Mouse (Mus musculus): ENCODE results near the gene Scap.
"Not testable (repeated sequence)": the region's sequence is repeated elsewhere in the genome, so short reads cannot be mapped to it uniquely, and the experiment has no call there.

Gene Scap

DNA sequence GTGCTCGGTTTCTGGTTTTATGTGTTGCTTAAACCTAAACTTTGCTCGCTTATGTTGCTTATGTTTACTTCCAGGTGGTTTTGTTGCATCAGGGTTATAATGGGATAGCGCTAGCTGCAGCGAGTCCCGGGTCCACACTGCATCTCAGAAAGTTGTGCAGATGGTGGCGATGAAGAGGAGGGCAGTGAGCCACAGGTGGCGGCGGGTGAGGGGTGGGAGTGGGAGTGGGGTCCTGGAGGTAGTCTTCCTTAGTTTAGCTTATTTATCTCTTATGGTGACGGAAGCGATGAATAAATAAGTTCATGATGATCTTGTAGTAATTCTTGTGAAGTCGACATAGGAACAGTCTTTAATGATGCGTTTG lies 790 bp downstream of the Scap start:
- DNase-seq, result no peak

DNA sequence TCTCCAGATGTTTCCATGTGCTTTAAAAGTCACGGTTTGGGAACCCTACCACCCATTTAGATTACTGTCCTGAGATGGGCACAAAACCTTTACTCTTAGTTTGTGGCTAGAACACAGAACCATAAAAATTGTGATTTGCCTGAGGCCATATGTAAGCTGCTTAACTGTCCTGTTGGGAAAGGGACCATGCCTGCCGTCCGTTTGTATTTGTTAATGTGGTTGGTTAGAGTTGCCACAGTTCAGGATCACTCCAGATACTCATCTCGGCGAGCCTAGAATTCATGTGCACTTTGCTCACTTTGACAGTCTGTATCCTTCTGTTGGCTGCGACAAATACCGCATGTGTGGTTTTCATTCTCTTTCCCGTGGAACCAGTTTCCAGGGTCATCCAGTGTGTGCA lies 1.8 kb downstream of the Scap start:
- no peak for DNase-seq

DNA sequence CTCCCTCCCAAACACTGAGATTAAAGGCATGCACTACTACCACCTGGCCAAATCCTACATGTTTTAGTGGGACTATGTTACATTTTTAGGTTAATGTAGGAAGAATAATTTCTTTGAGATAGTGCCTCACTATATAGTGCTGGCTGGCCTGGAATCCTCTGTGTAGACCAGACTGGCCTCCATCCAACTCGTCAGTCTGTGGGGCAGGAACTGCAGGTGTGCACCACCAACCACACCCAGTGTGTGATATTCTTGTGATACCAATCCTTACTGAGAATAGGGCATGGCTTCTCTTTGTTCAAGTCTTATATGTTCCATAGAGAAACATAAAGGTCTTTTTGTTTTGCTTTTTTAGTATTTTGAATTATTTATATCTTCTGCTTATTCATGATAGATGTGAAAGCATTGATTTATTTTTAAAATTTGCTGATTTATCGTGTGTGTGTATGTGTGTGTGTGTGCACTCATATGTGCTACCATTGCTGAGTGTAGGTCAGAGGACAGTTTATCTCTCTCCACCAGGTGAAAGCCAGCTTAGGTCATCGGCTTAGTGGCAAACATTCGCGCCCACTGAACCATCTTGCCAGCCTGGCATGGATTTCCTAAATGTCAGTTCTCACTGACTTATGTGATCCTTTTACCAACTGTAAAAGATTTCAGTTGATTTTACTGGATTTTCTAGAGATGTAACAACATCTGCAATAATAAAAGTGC lies 7.1 kb downstream of the Scap start:
- no peak for DNase-seq

DNA sequence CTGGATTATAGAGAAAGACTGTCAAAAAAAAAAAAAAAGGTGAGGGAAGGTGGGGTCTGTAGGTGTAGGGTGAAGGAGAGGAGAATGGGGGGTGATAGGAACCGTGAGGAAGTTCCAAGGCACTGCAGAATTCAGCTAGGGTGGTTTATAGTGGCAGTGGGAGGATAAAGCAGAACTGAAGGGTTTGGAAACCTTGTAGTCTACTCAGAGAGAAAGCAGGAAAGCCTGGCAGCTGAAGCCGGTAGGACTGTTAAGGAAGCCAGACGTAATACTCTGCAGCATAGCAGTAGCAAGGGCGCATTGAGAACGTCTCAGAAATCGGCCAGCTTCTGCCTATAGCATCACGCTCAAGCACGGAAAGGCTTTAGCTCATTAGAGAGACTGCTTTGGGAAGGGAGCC lies 8.9 kb downstream of the Scap start:
- DNase-seq, result no peak

DNA sequence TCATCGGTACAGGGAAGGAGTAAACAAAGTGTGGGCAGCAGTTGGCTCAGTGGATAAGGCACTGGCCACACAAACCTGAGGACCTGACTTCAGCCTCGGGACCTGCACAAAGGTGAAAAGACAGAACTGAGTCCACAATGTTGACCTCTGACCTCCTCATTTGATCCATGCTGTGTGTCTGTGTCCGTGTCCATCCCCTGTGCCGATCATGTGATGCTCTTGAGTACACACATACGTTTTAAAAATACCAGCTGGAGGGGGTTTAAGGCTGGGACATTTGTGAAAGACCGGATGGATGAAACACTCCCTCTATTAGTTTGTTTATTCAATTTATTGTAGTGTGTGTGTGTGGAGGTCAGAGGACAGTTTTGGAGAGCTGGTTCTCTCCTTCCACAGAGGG lies 10.7 kb downstream of the Scap start:
- DNase-seq, result no peak

DNA sequence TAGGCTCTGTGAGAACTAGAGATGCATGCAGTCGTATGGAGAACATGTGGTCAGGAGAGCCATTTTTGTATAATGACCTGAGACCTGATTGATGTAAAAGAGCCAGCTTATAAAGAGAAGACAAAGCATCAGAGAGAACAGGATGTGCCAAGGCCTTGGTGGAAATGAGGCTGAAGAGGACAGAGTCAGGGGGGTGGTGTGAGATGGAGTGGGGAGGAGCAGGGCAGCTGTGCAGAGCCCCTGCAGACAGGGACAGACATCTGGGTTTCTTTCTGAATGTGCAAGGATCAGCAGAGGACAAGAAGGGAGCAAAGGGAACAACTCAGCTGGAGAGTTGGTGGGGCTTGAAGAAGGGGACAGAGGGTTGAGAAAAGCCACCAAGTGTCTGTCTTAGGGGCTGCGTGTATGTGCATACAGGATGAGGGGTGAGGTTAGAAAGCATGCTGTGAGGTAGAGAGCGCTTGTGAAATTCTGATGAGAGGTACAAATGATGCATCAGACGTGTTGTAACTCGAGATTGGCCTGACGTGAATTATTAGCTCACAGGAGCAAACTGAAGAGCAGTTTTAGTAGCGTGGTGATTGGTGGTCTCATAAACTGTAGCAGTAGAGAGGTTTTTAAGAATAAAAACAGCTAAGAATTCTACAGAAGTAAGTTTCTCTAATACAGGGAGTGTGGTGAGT lies 12.1 kb downstream of the Scap start:
- DNase-seq, result peak; percentile 23 to 51

DNA sequence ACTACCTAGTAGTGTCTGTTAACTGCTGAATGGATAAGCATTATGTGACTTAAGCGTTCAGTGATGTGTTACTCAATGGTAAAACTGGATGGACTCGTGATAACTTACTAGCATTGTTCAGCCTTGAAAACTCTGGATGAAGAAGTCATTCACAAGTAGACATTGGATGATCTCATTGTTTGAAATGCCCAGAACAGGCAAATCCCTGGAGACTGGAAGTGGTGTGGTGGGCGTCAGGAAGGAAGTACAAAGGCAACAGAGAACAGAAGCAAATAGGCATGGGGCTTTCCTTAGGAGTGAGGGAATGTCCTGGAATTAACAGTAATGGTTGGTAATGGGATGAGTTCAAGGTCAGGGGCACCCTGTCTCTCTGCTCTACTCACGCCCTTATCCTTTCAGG lies 15.8 kb downstream of the Scap start:
- no peak for DNase-seq

DNA sequence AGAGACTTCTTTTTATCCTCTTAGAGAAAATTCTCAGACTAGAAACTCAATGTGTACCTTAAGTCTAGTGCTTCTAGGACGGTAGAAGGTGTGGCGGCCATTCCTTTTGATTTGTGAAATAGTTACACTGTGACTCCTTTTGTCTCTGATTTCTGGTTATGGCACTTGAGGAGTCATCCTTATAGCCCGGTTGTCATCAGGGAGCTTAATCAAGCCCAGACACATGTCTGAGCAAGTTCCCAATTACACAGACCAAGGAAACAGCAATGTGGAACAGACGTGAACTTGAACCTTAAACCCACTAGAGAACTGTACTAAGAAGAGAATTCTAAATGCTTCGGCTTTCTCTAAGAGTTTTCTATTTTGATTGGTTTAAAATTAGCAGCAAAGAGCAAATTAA lies 17.1 kb downstream of the Scap start:
- no peak for DNase-seq

DNA sequence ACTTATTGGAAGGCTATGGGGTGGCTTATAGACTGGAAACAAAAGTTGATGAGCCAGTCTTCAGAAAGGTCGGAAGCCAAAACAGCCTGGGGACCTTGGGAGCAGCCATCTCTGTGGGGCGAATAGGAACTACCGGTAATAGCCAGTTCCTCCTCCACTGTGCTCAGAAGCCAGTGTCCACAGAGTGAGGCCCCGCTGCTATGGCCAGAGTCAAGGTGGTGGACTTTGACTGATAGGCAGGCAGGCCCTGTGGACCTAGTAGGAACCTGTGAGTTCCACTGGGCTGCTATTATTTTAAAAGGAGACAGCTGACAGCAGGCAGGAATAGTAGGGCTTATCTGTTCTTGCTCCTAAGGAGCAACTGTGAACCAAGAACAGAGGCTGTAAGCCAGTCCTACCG lies 17.5 kb downstream of the Scap start:
- no peak for DNase-seq

DNA sequence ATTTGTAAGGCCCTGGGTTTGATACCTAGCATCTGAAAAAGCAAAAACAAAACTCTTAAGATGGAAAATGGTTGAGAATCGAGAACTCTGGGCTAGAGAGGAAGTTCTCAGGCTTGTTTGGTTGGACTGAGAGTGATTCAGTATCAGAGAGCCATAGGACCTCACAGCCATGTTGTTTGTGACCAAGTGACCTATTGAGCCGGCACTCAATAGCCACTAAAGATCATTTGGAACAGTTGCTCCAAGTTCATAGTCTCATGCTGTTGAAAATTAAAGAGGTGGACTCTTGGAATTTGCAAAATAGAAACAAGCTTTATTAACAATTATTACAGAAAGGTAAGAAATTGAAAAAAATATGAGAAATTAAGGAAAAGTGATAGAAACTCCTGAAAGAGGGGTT lies 18.3 kb downstream of the Scap start:
- DNase-seq, result no peak

DNA sequence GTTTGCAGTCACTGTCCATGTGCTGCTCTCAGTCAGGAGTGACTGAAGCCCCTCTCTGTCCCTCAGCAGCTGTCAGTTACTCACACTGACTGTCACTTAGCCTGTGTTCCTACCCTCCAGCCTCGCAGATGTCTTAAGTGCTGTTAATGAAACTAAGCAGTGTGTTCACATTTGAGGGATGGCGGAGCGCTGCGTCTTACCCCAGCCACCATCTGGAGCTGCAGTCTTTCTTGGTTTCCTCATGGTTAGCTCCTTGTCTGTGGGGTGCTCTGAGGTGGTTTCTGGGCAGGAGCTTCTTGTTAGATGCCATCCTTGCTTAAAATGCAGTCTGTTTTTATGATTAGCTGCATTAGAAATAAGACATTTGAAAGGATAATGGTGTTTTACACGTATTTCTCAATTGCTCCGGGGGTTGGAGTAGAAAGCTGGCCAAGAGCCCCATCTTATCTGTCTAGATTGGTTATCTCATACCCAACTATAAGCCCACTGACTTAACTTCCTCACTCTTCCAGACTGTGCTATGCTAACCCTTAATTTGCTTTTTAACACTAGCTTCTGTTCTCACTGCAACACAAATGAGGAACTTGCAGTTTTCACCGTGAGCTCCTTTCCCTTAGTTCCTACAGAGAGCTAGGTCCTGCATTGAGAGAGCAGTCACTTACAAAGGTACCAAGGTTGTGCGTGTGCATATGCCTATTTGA lies 19.0 kb downstream of the Scap start:
- no peak for DNase-seq

DNA sequence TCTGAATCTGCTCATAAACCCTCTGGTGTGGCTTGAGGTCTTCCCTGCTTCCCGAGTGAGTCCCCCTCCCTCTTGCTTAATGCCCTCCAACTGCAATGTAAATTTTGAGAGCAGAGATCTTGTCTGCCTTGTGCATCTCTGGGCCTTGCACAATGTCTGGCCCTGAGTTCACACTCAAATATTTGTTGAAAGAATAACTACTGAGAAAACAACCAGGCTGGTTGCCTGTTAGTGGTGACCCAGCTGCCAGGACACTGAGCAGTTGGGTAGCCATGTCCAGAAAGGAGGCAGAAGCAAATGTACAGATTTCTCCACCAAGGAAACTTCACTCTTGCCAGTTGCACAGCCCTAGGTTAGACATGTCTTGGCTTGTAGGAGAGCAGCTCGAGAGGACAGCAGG lies 25.3 kb downstream of the Scap start:
- DNase-seq, result no peak

DNA sequence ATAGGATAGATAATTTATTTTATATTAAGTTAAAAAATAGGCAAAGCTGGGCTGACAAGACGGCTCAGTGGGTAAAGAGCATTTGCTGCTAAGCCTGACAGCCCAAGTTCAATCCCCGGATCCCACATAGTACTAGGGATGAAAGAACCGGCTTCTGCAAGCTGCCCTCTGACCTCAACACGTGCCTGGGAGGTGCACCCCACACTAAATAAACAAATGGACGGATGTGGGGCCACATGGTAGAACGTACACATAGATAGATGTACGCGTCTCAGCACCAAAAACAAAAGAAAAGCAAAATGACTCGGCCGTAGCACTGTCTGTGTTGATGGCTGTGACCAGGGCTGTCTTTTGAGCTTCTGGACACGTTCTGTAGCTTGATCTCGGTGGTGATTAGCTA lies 28.2 kb downstream of the Scap start:
- no peak for DNase-seq

DNA sequence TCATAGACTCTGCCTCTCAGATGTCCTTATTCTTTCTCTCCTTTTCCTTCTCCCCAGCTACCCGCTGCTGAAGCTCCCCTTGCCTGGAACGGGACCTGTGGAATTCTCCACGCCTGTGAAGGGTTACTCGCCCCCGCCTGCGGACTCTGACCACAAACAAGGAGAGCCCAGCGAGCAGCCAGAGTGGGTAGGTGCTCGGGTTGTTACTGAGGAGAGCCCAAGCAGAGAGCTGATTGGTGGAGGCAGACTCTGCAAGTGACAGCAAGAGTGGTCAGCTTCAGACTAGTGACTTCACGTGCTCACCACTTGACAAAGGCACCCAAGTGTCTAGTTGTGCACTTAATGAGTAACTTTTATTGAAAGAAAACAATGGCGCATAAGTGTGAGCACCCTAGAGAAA lies 29.2 kb downstream of the Scap start:
- DNase-seq, result no peak

DNA sequence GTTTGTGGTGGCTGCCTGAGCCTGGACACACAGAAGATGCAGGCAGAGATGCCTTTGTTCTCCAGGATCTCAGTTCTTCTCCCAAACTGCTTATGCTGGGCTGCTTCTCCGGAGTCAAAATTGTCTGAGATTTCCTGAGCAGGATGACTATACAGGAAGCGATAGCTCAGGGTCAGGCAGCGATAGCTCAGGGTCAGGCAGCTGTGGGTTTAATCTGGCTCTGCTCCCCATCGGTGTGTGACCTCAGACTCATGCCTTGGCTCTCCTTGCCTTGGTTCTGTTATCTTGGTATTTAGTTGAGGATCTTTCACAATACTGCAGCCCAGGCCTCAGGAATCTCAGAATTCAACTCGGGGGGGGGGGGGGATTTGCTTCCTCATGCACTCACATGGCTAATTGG lies 33.7 kb downstream of the Scap start:
- no peak for DNase-seq

DNA sequence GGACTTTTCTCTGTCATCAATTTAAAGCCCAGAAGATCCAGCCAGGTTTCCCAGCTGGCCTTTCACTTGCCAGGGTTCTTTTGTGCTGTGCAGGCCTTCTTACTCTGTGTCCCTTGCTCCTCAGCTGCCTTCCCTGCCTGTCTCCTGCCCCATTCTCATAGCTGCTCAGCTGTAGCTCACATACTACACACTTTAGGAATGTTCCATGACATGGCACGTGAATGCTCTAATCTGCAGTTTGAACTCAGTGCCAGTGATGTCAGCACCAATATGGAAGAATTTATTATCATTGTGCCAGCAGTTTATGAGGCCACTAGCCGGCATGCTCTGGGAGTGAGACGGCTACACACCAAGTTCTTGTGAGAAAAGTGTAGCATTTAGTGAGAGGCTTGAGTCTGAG lies 36.8 kb downstream of the Scap start:
- no peak for DNase-seq

DNA sequence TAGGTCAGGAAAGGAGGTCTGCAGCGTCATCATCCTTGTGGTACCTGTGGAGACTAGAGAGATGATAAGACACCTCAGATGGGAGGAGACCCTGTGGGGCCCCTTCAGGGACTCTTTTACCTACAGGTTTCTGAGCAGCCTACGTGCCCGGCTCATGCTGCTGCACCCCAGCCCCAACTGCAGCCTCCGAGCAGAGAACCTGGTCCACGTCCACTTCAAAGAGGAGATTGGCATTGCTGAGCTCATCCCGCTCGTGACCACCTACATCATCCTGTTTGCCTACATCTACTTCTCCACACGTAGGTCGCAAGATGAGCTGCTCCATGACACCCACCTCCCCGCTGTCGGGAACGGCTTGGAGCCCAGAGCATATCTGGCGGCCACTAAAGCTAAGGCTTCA lies 40.8 kb downstream of the Scap start:
- no peak for DNase-seq

DNA sequence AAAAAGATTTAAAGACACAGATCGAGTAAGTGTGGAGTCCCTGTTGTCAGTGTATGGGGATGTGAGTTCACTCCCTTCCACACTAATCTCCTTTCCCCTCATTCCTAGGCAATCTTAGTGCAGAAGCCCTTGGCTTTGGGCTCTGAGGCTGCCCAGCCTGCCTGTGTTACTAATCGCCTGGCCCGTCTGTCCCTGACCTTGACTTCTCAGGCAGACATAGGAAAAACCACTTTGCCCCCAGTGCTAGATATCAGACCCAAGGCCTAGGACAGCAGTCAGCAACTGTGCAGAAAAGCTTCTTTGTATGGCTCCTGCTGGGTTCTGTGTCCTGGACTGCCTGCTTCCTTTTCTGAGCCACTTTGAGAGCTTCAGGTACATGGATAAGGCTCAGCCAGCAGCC lies 42.6 kb downstream of the Scap start:
- DNase-seq, result no peak

DNA sequence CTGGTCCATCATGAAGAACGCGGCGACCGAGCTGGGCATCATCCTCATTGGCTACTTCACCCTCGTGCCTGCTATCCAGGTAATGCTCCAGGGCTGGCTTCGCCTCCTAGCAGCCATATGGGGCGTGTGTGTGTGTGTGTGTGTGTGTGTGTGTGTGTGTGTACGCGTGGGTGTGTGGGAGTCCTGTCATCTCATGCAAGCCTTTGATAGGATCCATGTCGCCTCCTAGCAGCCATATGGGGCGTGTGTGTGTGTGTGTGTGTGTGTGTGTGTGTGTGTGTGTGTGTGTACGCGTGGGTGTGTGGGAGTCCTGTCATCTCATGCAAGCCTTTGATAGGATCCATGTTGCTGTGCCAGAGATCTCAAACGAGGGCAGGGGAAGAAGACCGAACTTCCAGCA lies 44.6 kb downstream of the Scap start:
- DNase-seq, result not testable (repeated sequence)

DNA sequence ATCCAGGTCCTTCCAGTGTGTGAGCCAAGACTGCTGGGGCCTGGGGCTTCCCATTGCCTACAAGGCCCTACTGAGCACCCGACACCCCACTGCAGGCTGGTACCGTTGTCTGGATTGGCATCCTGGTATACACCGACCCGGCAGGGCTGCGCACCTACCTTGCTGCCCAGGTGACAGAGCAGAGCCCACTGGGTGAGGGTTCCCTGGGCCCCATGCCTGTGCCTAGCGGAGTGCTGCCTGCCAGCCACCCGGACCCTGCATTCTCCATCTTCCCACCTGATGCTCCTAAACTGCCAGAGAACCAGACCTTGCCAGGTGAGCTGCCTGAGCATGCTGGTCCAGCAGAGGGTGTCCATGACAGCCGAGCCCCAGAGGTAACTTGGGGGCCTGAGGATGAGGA lies 46.3 kb downstream of the Scap start:
- DNase-seq, result no peak

DNA sequence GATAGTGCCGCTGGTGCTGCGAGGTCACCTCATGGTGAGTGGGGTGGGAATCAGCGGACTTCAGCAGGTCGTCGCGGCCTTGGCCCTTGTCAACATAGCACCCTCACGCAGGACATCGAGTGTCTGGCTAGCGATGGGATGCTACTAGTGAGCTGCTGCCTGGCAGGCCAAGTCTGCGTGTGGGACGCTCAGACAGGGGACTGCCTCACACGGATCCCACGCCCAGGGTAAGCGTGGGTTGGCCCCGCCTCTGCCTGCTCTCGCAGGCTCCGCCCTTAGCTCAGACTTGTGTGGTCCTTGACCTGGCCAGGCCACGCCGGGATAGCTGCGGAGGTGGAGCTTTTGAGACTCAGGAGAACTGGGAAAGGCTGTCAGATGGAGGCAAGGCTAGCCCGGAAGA lies 47.6 kb downstream of the Scap start:
- no peak for DNase-seq

DNA sequence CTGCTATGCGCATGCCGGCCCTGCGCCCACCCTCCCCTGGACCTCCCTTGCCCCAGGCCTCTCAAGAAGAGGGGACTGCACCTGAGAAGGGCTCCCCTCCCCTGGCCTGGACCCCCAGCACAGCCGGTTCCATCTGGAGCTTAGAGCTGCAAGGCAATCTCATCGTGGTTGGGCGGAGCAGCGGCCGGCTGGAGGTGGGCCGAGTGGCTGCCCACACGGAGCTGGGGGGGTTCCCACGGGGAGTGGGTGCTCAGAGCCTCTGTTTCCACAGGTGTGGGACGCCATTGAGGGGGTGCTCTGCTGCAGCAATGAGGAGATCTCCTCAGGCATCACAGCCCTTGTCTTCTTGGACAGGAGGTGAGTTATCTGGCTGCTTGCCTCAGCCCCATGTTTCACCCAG lies 48.2 kb downstream of the Scap start:
- no peak for DNase-seq

DNA sequence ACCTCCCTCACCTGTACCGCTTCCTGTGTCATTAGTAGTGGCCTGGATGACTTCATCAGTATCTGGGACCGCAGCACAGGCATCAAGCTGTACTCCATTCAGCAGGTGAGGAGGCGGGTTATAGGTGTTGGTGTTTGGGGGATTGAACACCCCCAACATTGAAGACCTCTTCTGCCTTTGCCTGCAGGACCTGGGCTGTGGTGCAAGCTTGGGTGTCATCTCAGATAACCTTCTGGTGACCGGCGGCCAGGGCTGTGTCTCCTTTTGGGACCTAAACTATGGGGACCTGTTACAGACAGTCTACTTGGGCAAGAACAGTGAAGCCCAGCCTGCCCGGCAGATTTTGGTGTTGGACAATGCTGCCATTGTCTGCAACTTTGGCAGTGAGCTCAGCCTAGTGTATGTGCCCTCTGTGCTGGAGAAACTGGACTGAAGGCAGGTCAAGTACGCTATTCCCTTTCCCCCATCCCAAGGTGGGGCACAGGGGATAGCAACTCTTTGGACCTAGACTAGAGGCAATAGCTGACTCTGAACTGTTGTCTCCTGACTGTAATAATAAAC lies 51.4 kb downstream of the Scap start:
- no peak for DNase-seq

DNA sequence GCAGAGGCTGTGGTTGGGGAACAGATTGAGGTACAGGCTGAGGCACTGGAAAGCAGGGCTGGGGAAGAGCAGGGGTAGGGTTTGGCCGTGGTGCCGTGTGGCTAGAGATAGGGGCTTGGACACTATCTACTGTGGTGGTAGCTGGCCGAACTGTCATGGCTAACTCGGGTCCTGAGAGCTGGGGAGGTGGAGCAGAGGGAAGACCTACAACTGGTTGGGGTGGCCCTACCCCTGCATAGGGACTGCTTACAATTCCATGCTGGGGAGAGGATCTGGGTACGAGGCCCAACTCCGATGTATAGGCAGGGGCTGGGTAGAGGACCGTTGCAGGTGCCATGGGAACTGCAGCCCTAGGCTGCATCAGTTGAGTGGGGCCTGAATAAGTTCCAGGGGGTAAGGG lies 54.9 kb downstream of the Scap start:
- DNase-seq, result no peak
